Mouse (Mus musculus) E14TG2a.4 (cell line): ENCODE results near the gene Stam2.

Experiments
- CTCF ChIP-seq: conservative IDR thresholded peaks from 2 replicates; pipeline ENCODE4 v1.5.1; 2014; ENCODE audit warnings: low read length
- NANOG ChIP-seq: IDR thresholded peaks from 2 replicates; pipeline ENCODE4 v1.6.1; 2014; ENCODE audit warnings: borderline replicate concordance, low read length, mixed read lengths
- POU5F1 ChIP-seq: IDR thresholded peaks from 2 replicates; pipeline ENCODE4 v1.6.1; 2014; ENCODE audit warnings: low read length, borderline replicate concordance

DNA sequence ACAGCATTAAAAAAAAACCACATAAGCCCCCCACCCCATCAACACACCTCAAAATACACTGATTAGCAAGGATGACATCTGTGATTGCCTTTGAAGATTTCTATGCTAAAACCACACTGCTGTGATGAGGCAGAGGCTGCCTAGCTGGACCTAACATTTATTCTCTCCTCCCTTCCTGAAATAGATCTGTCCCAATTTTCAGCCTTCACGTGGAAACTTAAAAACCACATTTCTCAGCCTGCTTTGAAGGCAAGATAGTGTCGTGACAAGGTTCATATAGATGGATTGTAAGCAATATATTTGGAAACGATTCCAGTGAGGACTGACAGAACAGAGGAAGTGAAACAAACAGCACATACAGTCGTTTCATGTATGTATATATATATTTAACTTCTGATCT, 87.5 kb downstream of the Stam2 start:
- TF ChIP-seq CTCF (no peak), POU5F1 (no peak), NANOG (no peak)
